Mouse (Mus musculus) lung, adult 2 months (tissue): ENCODE results near the gene Il10. TPM values are rescaled to one million over a fixed set of nuclear protein-coding genes. Genes with fewer than 3 reads are reported as not detected.

Experiments
- DNase-seq: peaks from one replicate; pipeline ENCODE4 v3.0.0; 2022
- H3K4me1 ChIP-seq: fragments of 200-500 bp; 2 replicates; pipeline ENCODE4 v1.6.1; 2011; ENCODE audit warnings: low read length; ENCODE audit not compliant: control insufficient read depth, insufficient read depth
- H3K4me3 ChIP-seq: fragments of 200-500 bp; replicated peaks from 2 replicates; pipeline ENCODE3; 2011; ENCODE audit warnings: low read depth, mild to moderate bottlenecking, control low read depth, low read length; ENCODE audit errors: extremely low read depth
- CTCF ChIP-seq: fragments of 200-500 bp; IDR thresholded peaks from 2 replicates; pipeline ENCODE4 v1.5.1; 2011; ENCODE audit warnings: mild to moderate bottlenecking, low read length, control low read depth; ENCODE audit not compliant: insufficient read depth
- POLR2A ChIP-seq: fragments of 200-500 bp; IDR thresholded peaks from 2 replicates; pipeline ENCODE4 v1.6.1; 2011; ENCODE audit warnings: low read depth, mild to moderate bottlenecking, control low read depth, low read length, borderline replicate concordance; ENCODE audit errors: extremely low read depth
- WGBS: fragments of 180-500 bp; shearing (Covaris S2); methylation state at CpG from one replicate; pipeline ENCODE4 v1.1.7; 2018; 5-methylcytosine and 5-hydroxymethylcytosine counted together
- polyA plus RNA-seq: library from polyadenylated mRNA; depleted of rRNA; stranded (reverse); fragments of >200 nt; gene quantifications from 2 replicates; pipeline ENCODE4 v1.2.3, GENCODE M21; 2012

Gene Il10
- polyA plus RNA-seq, 1 experiment, result not detected

- 82% methylated on average over 4 of the region's 4 CpGs for WGBS
- Histone ChIP-seq H3K4me1 (no peaks in the 10 kb centered on the region), H3K4me3 (no peak overlapping the region)
- no peak for TF ChIP-seq CTCF
- no peak for TF ChIP-seq POLR2A
- DNase-seq, result no peak
Observed at GRCm38 (mm10) chr1:130997441-130997840, 22.2 kb upstream of the Il10 start.

GRCm38 (mm10) chr1:130998321-130998720 lies 21.3 kb upstream of the Il10 start:
- no peak overlapping the region for H3K4me3 ChIP-seq
- H3K4me1 ChIP-seq, result no peaks in the 10 kb centered on the region
- DNase-seq, result no peak
- 91% methylated on average over 10 of the region's 10 CpGs for WGBS
- no peak for TF ChIP-seq POLR2A
- no peak for TF ChIP-seq CTCF

GRCm38 (mm10) chr1:130999708-131000107 lies 19.9 kb upstream of the Il10 start:
- TF ChIP-seq POLR2A (no peak), CTCF (no peak)
- Histone ChIP-seq H3K4me1 (no peaks in the 10 kb centered on the region), H3K4me3 (no peak overlapping the region)
- WGBS, result 81% methylated on average over 4 of the region's 4 CpGs
- no peak for DNase-seq

- no peak for DNase-seq
- TF ChIP-seq CTCF (no peak), POLR2A (no peak)
- WGBS, result 73% methylated on average over 3 of the region's 3 CpGs
- no peak overlapping the region for H3K4me3 ChIP-seq
- no peaks in the 10 kb centered on the region for H3K4me1 ChIP-seq
Observed at GRCm38 (mm10) chr1:131000296-131000695, 19.3 kb upstream of the Il10 start.

- no peaks in the 10 kb centered on the region for H3K4me1 ChIP-seq
- TF ChIP-seq POLR2A (no peak), CTCF (no peak)
- 94% methylated on average over 2 of the region's 2 CpGs for WGBS
- DNase-seq, result no peak
- no peak overlapping the region for H3K4me3 ChIP-seq
Observed at GRCm38 (mm10) chr1:131002561-131002960, 17.1 kb upstream of the Il10 start.

GRCm38 (mm10) chr1:131003037-131003922 lies 16.4 kb upstream of the Il10 start:
- Histone ChIP-seq H3K4me1 (no peaks in the 10 kb centered on the region), H3K4me3 (no peak overlapping the region)
- 52% methylated on average over 17 of the region's 17 CpGs for WGBS
- TF ChIP-seq POLR2A, result no peak
- no peak for TF ChIP-seq CTCF
- no peak for DNase-seq

GRCm38 (mm10) chr1:131006069-131006468 lies 13.6 kb upstream of the Il10 start:
- Histone ChIP-seq H3K4me1 (no peaks in the 10 kb centered on the region), H3K4me3 (no peak overlapping the region)
- 77% methylated on average over 1 of the region's 1 CpGs for WGBS
- no peak for TF ChIP-seq CTCF
- TF ChIP-seq POLR2A, result no peak
- no peak for DNase-seq

GRCm38 (mm10) chr1:131010201-131011153 lies 9.2 kb upstream of the Il10 start:
- no peak overlapping the region for H3K4me3 ChIP-seq
- TF ChIP-seq CTCF (no peak), POLR2A (no peak)
- 62% methylated on average over 17 of the region's 17 CpGs for WGBS
- DNase-seq, result no peak
- no peaks in the 10 kb centered on the region for H3K4me1 ChIP-seq

GRCm38 (mm10) chr1:131012494-131012893 lies 7.2 kb upstream of the Il10 start:
- no peak for TF ChIP-seq POLR2A
- no peak for TF ChIP-seq CTCF
- no peaks in the 10 kb centered on the region for H3K4me1 ChIP-seq
- WGBS, result 89% methylated on average over 8 of the region's 8 CpGs
- DNase-seq, result no peak
- no peak overlapping the region for H3K4me3 ChIP-seq

GRCm38 (mm10) chr1:131013926-131014325 lies 5.7 kb upstream of the Il10 start:
- Histone ChIP-seq H3K4me1 (no peaks in the 10 kb centered on the region), H3K4me3 (no peak overlapping the region)
- no peak for TF ChIP-seq CTCF
- no peak for TF ChIP-seq POLR2A
- WGBS, result 88% methylated on average over 5 of the region's 5 CpGs
- no peak for DNase-seq

GRCm38 (mm10) chr1:131015281-131015680 lies 4.4 kb upstream of the Il10 start:
- H3K4me3 ChIP-seq, result no peak overlapping the region
- DNase-seq, result no peak
- TF ChIP-seq POLR2A, result no peak
- TF ChIP-seq CTCF, result no peak
- WGBS, result 72% methylated on average over 6 of the region's 6 CpGs
- H3K4me1 ChIP-seq, result no peaks in the 10 kb centered on the region
